Mouse (Mus musculus) stomach, embryonic 16.5 days (tissue): Measurements from ENCODE around the gene Slc25a45. TPM values are rescaled to one million over a fixed set of nuclear protein-coding genes. Genes with fewer than 3 reads are reported as not detected.

ENCODE experiments used
- ATAC-seq: fragments of 200-750 bp; cut with Nextera tagmentation; 2 replicates; pipeline ENCODE4 v1.8.0; 2017; ENCODE audit warnings: moderate number of reproducible peaks, moderate TSS enrichment; ENCODE audit not compliant: insufficient read depth, low FRiP score
- H3K27ac ChIP-seq: fragments of 300-500 bp; sonication (generic); 2 replicates; pipeline ENCODE4 v1.5.1; 2014; ENCODE audit warnings: low read length
- H3K27me3 ChIP-seq: fragments of 300-500 bp; sonication (generic); 2 replicates; pipeline ENCODE4 v1.6.1; 2014; ENCODE audit warnings: low read length, control low read depth, mixed read lengths; ENCODE audit not compliant: control insufficient read depth, insufficient read depth
- H3K36me3 ChIP-seq: fragments of 300-500 bp; sonication (generic); 2 replicates; pipeline ENCODE4 v1.6.1; 2014; ENCODE audit warnings: low read length; ENCODE audit not compliant: control insufficient read depth, insufficient read depth
- H3K4me1 ChIP-seq: fragments of 300-500 bp; sonication (generic); 2 replicates; pipeline ENCODE4 v1.6.1; 2014; ENCODE audit warnings: low read length, control low read depth, mixed read lengths; ENCODE audit not compliant: control insufficient read depth, insufficient read depth
- H3K4me2 ChIP-seq: fragments of 300-500 bp; sonication (generic); 2 replicates; pipeline ENCODE4 v1.6.1; 2014; ENCODE audit warnings: low read depth, low read length, mixed read lengths
- H3K4me3 ChIP-seq: fragments of 300-500 bp; sonication (generic); replicated peaks from 2 replicates; pipeline ENCODE4 v1.5.1; 2014; ENCODE audit warnings: mild to moderate bottlenecking, low read length
- H3K9ac ChIP-seq: fragments of 300-500 bp; sonication (generic); 2 replicates; pipeline ENCODE4 v1.6.1; 2014; ENCODE audit warnings: low read length
- H3K9me3 ChIP-seq: fragments of 300-500 bp; sonication (generic); replicated peaks from 2 replicates; pipeline ENCODE4 v1.6.1; 2016; ENCODE audit warnings: low read length, control low read depth; ENCODE audit not compliant: control insufficient read depth
- WGBS: fragments of 180-500 bp; shearing (Covaris S2); extraction: QIAGEN DNeasy Blood & Tissue Kit; methylation state at CpG from one replicate; pipeline ENCODE4 v1.1.7; 2014; 5-methylcytosine and 5-hydroxymethylcytosine counted together
- polyA plus RNA-seq: library from polyadenylated mRNA; unstranded; fragments of >200 nt; fragmentation: Nextera tagmentation; extraction: Ambion mirVana; gene quantifications from 2 replicates; pipeline ENCODE4 v1.2.1, GENCODE M21; 2015

Gene Slc25a45
- polyA plus RNA-seq, 1 experiment from 2014 or later, result 5.1 TPM

GRCm38 (mm10) chr19:5868096-5868495 is 9.5 kb upstream of the Slc25a45 start:
- WGBS, result 81% methylated on average over 6 of the region's 6 CpGs
- H3K27me3 ChIP-seq, result no peaks in the 10 kb centered on the region
- no peak overlapping the region for H3K4me3 ChIP-seq
- H3K27ac ChIP-seq, result no peak overlapping the region
- ATAC-seq, result no peak
- no peaks in the 10 kb centered on the region for H3K9me3 ChIP-seq
- no peak overlapping the region for H3K9ac ChIP-seq
- H3K4me2 ChIP-seq, result no peak overlapping the region
- H3K36me3 ChIP-seq, result peaks cover 6% of the 10 kb centered on the region; the same call in 1 of the 2 replicates
- H3K4me1 ChIP-seq, result peaks cover 13% of the 10 kb centered on the region

DNA sequence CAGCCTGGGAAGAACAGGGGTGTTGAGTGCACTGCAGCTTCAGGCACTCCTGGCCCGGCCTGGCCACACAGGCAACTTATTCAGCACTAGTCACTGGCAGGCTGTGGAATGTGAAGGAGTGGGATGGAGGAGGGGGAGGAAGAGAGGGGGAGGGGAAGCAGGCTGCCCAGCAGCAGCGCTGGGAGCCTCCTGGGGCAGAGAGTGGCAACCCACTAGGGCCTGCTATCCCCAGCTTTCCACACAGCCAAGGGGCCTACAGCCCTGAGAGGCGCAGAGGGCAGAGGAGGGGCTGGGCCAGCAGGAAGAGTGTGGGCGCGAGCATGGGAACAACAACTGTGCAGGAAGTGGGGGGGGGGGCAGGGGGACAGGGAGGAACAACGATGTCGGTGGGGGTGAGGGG is 6.3 kb upstream of the Slc25a45 start:
- H3K36me3 ChIP-seq, result no peaks in the 10 kb centered on the region
- peak overlapping the region; percentile 56 for H3K9ac ChIP-seq
- no peaks in the 10 kb centered on the region for H3K9me3 ChIP-seq
- ATAC-seq, result peak; percentile 60; the same call in 1 of the 2 replicates
- peak overlapping the region; percentile 58; the same call in 1 of the 2 replicates for H3K27ac ChIP-seq
- H3K27me3 ChIP-seq, result no peaks in the 10 kb centered on the region
- peaks cover 25% of the 10 kb centered on the region for H3K4me1 ChIP-seq
- WGBS, result 13% methylated on average over 7 of the region's 7 CpGs
- peak overlapping the region; percentile 25; the same call in 1 of the 2 replicates for H3K4me2 ChIP-seq
- H3K4me3 ChIP-seq, result no peak overlapping the region

DNA sequence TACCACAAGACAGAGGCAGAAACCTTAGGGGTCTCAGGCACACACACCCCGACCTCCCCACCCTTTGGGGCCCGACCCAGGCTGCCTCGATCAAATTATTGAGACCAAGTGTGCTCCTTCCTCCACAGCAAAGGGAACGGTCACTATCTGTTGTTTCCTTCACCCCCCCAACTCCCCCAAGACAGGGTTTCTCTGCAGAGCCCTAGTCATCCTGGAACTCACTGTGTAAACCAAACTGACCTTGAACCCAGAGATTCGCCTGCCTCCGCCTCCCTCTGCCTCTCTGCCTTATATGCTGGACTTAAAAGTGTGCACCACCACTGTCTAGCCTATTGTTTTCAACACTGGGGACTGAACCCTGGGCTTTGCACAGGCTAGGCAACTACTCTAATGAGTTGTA is 5.9 kb upstream of the Slc25a45 start:
- Histone ChIP-seq H3K9ac (peak overlapping the region; percentile 56; the same call in 1 of the 2 replicates), H3K4me3 (no peak overlapping the region)

GRCm38 (mm10) chr19:5872528-5872927 is 5.1 kb upstream of the Slc25a45 start:
- no peak overlapping the region for H3K4me3 ChIP-seq
- WGBS, result 82% methylated on average over 4 of the region's 4 CpGs
- H3K9me3 ChIP-seq, result no peaks in the 10 kb centered on the region
- H3K9ac ChIP-seq, result peak overlapping the region; percentile 7; the same call in 1 of the 2 replicates
- peaks cover 29% of the 10 kb centered on the region for H3K4me1 ChIP-seq
- no peak for ATAC-seq
- H3K27me3 ChIP-seq, result no peaks in the 10 kb centered on the region
- no peaks in the 10 kb centered on the region for H3K36me3 ChIP-seq
- no peak overlapping the region for H3K4me2 ChIP-seq
- no peak overlapping the region for H3K27ac ChIP-seq

More for the DNA sequence above, 5.9 kb upstream of the Slc25a45 start:
- Histone ChIP-seq H3K4me1 (peaks cover 25% of the 10 kb centered on the region), H3K27me3 (no peaks in the 10 kb centered on the region), H3K9me3 (no peaks in the 10 kb centered on the region), H3K36me3 (no peaks in the 10 kb centered on the region), H3K27ac (peak overlapping the region; percentile 58; the same call in 1 of the 2 replicates), H3K4me2 (peak overlapping the region; percentile 25)
- no peak for ATAC-seq
- WGBS, result 31% methylated on average over 6 of the region's 6 CpGs

DNA sequence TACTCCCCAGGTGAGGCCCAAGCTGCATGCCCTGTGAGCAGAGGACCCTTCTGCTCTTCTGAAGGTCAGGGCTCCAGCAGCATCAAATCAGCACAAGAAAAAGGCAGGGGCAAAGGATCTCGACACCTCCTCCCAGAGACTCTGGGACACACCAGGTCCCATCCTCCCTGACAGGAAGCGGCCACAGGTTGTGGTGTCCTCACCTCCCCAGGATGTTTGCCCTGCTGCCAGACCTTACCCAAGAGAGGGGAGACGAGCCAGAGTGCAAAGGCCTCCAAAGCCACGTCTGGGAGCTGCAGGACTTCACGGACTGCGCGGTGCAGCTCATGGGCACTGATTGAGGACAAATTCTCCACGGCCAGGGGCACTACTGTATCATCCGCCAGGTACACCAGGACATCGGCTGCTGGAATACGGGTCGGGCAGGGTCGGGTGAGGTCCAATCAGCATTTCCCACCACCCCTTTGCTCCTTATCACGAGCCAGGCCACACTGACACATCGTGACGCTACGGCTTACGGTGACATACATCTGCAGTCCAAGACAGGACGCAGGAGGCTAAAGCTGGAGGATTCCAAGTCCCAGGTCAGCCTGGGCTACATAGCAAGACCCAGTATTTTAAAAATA is 4.6 kb upstream of the Slc25a45 start:
- Histone ChIP-seq H3K27ac (no peak overlapping the region), H3K4me1 (peaks cover 34% of the 10 kb centered on the region), H3K9ac (no peak overlapping the region), H3K36me3 (no peaks in the 10 kb centered on the region), H3K9me3 (no peaks in the 10 kb centered on the region), H3K4me3 (no peak overlapping the region), H3K27me3 (no peaks in the 10 kb centered on the region), H3K4me2 (no peak overlapping the region)
- ATAC-seq, result no peak
- 77% methylated on average over 19 of the region's 19 CpGs for WGBS

GRCm38 (mm10) chr19:5874391-5874968 is 3.1 kb upstream of the Slc25a45 start:
- no peaks in the 10 kb centered on the region for H3K36me3 ChIP-seq
- peaks cover 34% of the 10 kb centered on the region for H3K4me1 ChIP-seq
- peak overlapping the region; percentile 35; the same call in 1 of the 2 replicates for H3K27ac ChIP-seq
- no peaks in the 10 kb centered on the region for H3K9me3 ChIP-seq
- H3K4me2 ChIP-seq, result peak overlapping the region; percentile 92
- ATAC-seq, result no peak
- H3K4me3 ChIP-seq, result peak overlapping the region; percentile 71
- WGBS, result 6% methylated on average over 13 of the region's 13 CpGs
- no peaks in the 10 kb centered on the region for H3K27me3 ChIP-seq
- H3K9ac ChIP-seq, result peak overlapping the region; percentile 83

- Histone ChIP-seq H3K36me3 (no peaks in the 10 kb centered on the region), H3K4me3 (peak within 1 kb of the TSS; percentile 71), H3K9ac (peak within 1 kb of the TSS; percentile 83), H3K4me2 (peak within 1 kb of the TSS; percentile 92), H3K27ac (peak within 1 kb of the TSS; percentile 70), H3K27me3 (no peaks in the 10 kb centered on the region), H3K9me3 (no peaks in the 10 kb centered on the region), H3K4me1 (peaks cover 34% of the 10 kb centered on the region)
- under 1% methylated on average over 37 of the region's 37 CpGs for WGBS
- ATAC-seq, result peak; percentile 85
Measured at GRCm38 (mm10) chr19:5874969-5875480, 2.6 kb upstream of the Slc25a45 start, which contains the start of gene Frmd8. Gene Frmd8 (minus strand): TSS chr19:5875274.

DNA sequence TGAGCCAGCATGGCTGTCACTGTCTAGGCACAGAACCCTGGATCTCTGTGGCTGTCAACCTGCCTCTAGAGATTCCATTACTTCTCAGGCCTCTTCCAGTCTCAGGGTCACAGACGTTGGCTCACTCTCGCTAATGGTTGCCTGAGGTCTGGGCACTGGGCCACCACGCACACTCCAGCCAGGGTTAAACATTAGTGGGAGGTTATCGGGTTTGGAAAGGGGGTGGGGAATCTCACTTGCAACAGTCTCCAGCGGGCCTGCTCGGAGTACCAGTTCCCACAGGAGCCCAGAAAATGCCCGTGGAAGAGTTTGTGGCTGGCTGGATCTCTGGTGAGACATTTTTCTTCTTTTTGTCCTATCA is 734 bp downstream of the Slc25a45 start:
- Histone ChIP-seq H3K9ac (peak overlapping the region; percentile 65), H3K27ac (0 out of 2 replicates have a peak overlapping the region, but pooled peaks have one; percentile 43), H3K27me3 (no peaks in the 10 kb centered on the region), H3K36me3 (no peaks in the 10 kb centered on the region), H3K4me3 (peak overlapping the region; percentile 25; the same call in 1 of the 2 replicates), H3K4me1 (peaks cover 21% of the 10 kb centered on the region), H3K9me3 (no peaks in the 10 kb centered on the region), H3K4me2 (peak overlapping the region; percentile 1; the same call in 1 of the 2 replicates)
- 53% methylated on average over 7 of the region's 7 CpGs for WGBS
- ATAC-seq, result 0 out of 2 replicates have a peak, but pooled peaks have one; percentile 2

GRCm38 (mm10) chr19:5878916-5879315 is 1.3 kb downstream of the Slc25a45 start:
- Histone ChIP-seq H3K4me2 (peak overlapping the region; percentile 1; the same call in 1 of the 2 replicates), H3K4me3 (no peak overlapping the region), H3K27ac (no peak overlapping the region), H3K27me3 (no peaks in the 10 kb centered on the region), H3K9ac (peak overlapping the region; percentile 65; the same call in 1 of the 2 replicates), H3K4me1 (peaks cover 18% of the 10 kb centered on the region), H3K9me3 (no peaks in the 10 kb centered on the region), H3K36me3 (no peaks in the 10 kb centered on the region)
- ATAC-seq, result no peak
- 65% methylated on average over 3 of the region's 3 CpGs for WGBS
